Mouse (Mus musculus): ENCODE measurements around the gene Helz. TPM values are rescaled to one million over a fixed set of nuclear protein-coding genes. Genes with fewer than 3 reads are reported as not detected.
A peak's percentile ranks its signal among the peaks of the same experiment; 100 is the strongest.

Gene Helz
- total RNA-seq, 2 experiments from 2014 or later: 24.4 to 27.7 TPM

GRCm38 (mm10) chr11:107705476-107706074 is 157.8 kb downstream of the Helz start:
- intact Hi-C loops (cut with DNase I): no loop called here
- DNase-seq: no peak

- DNase-seq: no peak
- intact Hi-C loops (cut with DNase I): no loop called here
Measured at GRCm38 (mm10) chr11:107707897-107708610, 160.3 kb downstream of the Helz start.

- intact Hi-C loops (cut with DNase I): no loop called here
- no peak for DNase-seq
Measured at GRCm38 (mm10) chr11:107710379-107710778, 162.6 kb downstream of the Helz start.

- intact Hi-C loops (cut with DNase I): no loop called here
- no peak for DNase-seq
Measured at GRCm38 (mm10) chr11:107714368-107714767, 166.6 kb downstream of the Helz start.

- intact Hi-C loops (cut with DNase I): no loop called here
- DNase-seq: no peak
Measured at GRCm38 (mm10) chr11:107716332-107716938, 168.7 kb downstream of the Helz start, which contains the start of gene Cacng1. Gene Cacng1 (minus strand): TSS chr11:107716522.

- DNase-seq: no peak
- intact Hi-C loops (cut with DNase I): no loop called here
Measured at GRCm38 (mm10) chr11:107720264-107721021, 172.7 kb downstream of the Helz start.

GRCm38 (mm10) chr11:107721057-107721456 is 173.3 kb downstream of the Helz start:
- intact Hi-C loops (cut with DNase I): no loop called here
- no peak for DNase-seq

- no peak for DNase-seq
- intact Hi-C loops (cut with DNase I): no loop called here
Measured at GRCm38 (mm10) chr11:107724603-107725002, 176.9 kb downstream of the Helz start.

- intact Hi-C loops (cut with DNase I): no loop called here
Measured at GRCm38 (mm10) chr11:107728073-107728863, 180.5 kb downstream of the Helz start.

GRCm38 (mm10) chr11:107729141-107729540 is 181.4 kb downstream of the Helz start:
- DNase-seq: no peak
- intact Hi-C loops (cut with DNase I): no loop called here

More at GRCm38 (mm10) chr11:107728073-107728863, 180.5 kb downstream of the Helz start:
- DNase-seq: no peak

- peak; percentile 15 for DNase-seq
- intact Hi-C loops (cut with DNase I): no loop called here
Measured at GRCm38 (mm10) chr11:107730940-107731339, 183.2 kb downstream of the Helz start.

- no peak for DNase-seq
- intact Hi-C loops (cut with DNase I): no loop called here
Measured at GRCm38 (mm10) chr11:107731498-107731897, 183.8 kb downstream of the Helz start.

GRCm38 (mm10) chr11:107734133-107734532 is 186.4 kb downstream of the Helz start:
- DNase-seq: no peak
- intact Hi-C loops (cut with DNase I): no loop called here

- intact Hi-C loops (cut with DNase I): no loop called here
- DNase-seq: no peak
Measured at GRCm38 (mm10) chr11:107737886-107738285, 190.2 kb downstream of the Helz start.

- intact Hi-C loops (cut with DNase I): no loop called here
- DNase-seq: no peak
Measured at GRCm38 (mm10) chr11:107738418-107739099, 190.8 kb downstream of the Helz start.

GRCm38 (mm10) chr11:107743100-107743499 is 195.4 kb downstream of the Helz start:
- no peak for DNase-seq
- intact Hi-C loops (cut with DNase I): no loop called here

All from heart, postnatal 36 days (tissue).